Mouse (Mus musculus): ENCODE data around the gene Nedd4.

GRCm38 (mm10) chr9:72683268-72683667, 21.1 kb downstream of the Nedd4 start:
- no peak for TF ChIP-seq CTCF (IDR thresholded peaks at IDR 0.05 in 2 of 3, conservative IDR thresholded peaks at IDR 0.05 in 1 of 3; ENCODE audit: control insufficient read depth in 1 of 3, insufficient read depth in 1 of 3, low read depth in 2 of 3, low read length in 3 of 3, poor library complexity in 1 of 3, severe bottlenecking in 1 of 3)
- no peak for TF ChIP-seq POLR2A (IDR thresholded peaks at IDR 0.05; ENCODE audit: control insufficient read depth in 1 of 2, insufficient read depth in 1 of 2, low read depth in 1 of 2, low read length in 2 of 2, poor library complexity in 1 of 2)
- TF ChIP-seq USF1 (IDR thresholded peaks at IDR 0.05; ENCODE audit: low read depth, low read length): no peak
- TF ChIP-seq RAD21 (IDR thresholded peaks at IDR 0.05; ENCODE audit: low read depth, low read length): no peak
- TF ChIP-seq NELFE (IDR thresholded peaks at IDR 0.05; ENCODE audit: low read depth, low read length): no peak
